Mouse (Mus musculus) gonadal fat pad, adult 2 months (tissue): ENCODE results near the gene Mnd1. TPM values are rescaled to one million over a fixed set of nuclear protein-coding genes. Genes with fewer than 3 reads are reported as not detected.

ENCODE experiments used
- DNase-seq: peaks from one replicate; pipeline ENCODE4 v3.0.0-alpha.2; 2012; ENCODE audit warnings: low read depth
- polyA plus RNA-seq: library from polyadenylated mRNA; depleted of rRNA; stranded (reverse); fragments of >200 nt; gene quantifications from 2 replicates; pipeline ENCODE4 v1.2.3, GENCODE M21; 2012; rRNA removed

Mnd1 gene
- polyA plus RNA-seq: 0.65 and 0.75 TPM in 2 replicates

DNA sequence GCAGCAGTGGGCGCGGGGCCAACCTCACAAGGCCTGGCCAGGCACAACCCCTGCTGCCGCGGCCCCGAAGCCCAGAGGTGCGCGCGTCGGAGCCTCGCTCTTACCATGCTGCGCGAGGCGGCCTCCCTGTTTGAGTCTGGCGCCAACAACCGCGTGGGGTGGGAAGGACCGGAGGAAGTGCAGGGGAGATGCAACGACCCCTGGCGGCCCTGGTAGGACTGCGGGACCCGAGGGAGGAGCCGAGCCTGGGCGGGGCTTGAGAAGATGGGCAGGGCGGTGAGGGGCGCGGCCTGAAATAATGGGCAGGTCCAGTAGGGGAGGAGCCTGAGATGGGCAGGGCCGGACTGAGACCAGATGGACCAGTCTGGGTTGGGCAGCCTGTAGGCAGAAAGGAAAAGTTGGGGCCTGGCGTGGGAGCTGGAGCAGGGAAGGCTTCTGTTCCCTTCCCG lies at the start of gene Mnd1:
Gene Mnd1, minus strand, starts transcription at position 229 of the 449 bp plus-strand sequence.
- peak; percentile 67 for DNase-seq

DNA sequence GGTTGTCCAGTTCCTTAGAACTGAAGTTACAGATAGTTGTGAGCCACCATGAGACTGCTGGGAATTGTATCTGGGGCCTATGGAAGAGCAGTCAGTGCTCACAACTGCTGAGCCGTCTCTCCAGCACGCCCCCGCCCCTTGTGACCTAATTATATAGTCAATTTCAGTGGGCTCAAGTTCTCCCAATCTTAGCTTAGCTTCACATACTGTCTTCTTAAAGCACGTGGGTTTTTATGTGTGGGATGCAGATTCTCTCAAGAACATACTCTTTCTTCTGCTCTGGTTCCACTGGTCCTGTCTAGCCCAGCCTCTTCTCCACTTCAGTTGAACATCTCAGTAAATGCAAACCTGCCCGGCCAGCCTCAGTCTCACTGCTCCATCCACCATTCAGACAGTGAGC lies 49.1 kb upstream of the Mnd1 start:
- no peak for DNase-seq

DNA sequence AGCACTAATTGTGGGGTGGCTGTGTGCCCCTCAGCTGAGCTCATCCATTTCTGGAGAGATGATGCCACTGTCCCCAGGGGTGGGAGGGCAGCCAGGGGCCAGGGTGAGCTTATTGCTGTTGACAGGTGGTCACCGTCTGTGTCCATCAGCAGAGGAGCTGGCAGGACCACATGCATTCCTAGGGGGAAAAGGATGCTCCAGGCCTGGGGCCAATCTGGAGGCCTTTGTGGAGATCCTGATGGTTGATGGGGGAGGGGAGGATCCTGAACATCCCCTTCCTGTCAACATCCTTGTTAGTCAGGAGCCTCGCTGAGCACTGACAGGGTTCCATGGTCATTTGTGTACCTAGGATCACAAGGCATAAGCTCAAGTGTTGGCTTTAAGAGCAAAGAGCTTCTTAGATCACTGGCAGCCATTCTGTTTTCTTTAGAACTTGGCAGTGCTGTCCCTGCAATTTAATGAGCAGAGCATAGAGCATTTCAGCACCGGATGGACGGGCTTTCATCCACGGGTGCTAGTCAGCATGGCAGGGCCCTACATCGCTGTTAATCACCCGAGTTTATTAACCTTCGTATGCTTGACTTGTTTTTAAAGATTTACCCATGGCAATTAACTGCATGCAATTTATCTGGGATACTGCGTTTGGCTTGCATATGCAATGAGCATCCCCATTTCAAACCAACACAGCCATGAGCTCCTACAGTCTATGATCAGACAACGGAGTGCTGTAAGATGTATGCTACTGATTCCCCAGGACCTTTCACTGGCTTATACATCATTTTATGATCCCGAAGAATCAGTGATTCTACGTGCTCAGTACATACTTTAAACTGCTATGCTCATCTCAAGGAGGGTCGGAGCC lies 45.2 kb upstream of the Mnd1 start:
- DNase-seq: no peak

DNA sequence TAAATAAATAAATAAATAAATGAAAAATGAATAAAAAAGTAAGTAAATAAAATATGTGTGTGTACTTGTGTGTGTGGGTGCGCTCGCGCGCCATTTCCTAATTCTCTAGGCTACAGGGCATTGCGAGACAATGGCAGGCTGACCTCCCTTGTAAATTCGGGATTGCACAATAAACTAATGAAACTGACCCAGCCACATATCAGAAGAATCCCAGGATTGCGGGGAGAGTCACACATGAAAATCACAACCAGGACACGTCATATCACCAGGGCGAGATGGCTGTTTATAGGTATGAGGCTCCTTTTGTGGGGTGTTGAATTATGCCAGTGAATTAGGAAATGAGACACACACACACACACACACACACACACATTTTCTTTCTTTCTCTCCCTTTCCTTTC lies 43.9 kb upstream of the Mnd1 start:
- no peak for DNase-seq

DNA sequence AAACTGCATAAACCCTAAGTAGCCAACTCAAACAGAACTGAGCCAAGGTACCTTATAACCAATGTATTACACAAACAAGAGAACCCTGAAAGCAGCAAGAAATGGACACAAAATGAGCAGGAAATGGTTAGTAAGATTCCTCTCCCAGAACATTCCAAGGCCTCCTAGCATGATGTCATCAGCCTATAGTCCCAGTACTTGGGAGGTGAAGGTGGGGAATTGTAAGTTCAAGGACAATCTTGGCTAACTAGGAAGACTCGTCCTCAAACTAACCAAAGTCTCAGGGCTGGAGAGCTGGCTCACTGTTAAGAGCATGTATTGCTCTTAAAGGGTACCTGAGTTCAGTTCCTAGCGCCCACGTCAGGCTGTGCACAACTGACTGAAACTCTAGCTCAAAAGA lies 42.6 kb upstream of the Mnd1 start:
- DNase-seq: no peak

DNA sequence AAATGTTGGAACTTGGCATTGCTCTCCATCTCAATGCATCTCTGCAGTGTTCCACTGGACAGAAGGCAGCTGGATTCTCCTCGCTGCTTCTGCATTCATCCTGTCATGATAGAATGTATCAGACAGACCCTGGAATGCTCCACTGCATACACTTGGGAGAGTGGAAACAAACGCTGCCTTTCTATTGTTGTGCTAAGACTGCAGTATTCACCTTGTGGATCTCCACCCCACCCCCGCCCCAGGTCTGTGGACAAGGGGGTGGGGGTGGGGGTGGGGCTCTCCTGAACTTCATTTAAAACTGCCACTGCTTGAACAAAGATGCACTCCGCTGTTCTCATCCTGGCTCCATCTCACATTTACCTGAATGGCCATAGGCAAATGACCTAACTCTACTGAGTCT lies 38.3 kb upstream of the Mnd1 start:
- DNase-seq: no peak

DNA sequence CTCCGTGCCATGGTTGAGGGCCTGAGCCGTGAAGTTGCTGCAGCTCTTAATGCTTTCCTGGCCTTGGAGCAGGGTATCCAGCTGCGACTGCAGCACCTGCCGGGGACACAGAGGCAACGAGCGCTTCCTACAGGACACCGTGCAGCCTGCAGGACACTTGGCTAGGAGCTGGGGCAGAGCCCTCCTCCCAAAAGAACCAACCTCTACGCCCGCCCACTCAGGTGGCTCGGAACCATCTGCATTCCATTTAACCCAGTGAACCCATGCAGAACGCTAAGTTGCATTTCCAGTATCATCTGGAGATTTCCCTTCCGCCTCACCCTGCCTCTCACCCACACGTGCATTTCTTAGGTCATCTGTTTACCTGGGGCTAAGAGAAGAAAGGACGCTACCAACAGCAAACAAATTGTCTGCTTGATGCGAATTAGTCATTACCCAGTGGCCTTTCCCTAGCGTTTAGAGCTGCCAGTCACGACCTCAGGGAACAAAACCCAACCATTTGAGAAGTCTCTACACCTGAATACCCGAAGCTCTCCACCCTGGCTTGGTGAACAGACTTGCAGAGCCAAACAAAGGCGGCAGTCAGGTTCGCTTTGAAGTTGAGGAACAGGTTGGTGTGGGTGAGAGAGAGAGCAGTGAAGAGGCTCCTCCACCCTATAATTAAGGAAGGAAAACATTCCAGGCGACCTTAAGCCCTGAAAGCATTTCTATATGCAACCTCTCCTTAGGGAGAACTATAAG lies 35.7 kb upstream of the Mnd1 start:
- DNase-seq: peak; percentile 81

DNA sequence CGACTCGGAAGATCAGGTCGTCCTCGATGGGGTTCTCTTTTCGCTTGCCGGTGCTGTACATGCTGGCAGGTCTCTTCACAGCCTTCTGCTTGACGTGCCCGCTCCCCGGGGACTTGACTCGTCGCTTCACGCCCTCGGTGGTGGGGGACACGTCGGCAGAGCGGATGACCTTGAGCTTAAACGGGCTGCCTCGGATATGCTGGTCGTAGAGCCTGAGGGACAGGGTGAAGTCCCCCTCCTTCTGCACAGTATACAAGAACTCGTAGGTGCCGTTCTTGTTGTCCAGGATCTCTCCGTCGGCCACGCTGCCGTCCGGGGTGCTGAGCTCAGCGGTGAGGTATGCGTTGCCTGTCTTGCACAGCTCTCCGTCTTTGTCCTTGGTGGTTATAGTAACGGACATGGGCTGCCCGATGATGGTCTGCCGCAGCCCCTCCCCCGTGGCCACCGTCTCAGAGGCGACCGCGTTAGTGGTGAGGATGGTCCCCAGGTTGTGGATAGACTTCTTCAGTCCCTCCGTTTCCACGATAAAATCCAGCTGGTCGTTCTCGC lies 35.0 kb upstream of the Mnd1 start:
- no peak for DNase-seq

DNA sequence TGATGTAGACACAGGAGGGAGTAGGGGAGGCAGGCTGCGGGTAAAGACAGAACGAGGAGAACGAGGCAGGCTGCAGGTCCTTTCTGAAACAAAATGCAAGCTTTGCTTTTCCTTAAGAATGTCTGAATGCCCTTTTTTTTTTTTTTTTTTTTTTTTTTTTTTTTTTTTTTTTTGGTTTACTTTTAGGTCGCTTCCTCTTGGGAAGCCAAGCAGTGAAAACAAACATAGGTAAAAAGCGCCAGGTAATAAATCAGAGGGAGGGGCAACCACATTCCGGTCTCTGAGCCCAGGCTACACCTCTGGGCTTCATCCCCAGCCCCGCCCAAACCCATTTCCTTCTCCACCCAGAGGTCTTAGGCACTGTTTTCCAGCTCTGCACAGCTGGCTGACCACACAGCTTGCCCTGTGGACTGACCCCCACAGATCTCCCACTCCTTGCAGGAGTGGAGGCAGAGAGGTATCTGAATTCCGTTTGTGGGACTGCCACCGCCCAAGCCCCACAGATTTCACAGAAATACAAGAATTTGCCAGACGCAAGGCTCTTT lies 34.1 kb upstream of the Mnd1 start:
- no peak for DNase-seq

DNA sequence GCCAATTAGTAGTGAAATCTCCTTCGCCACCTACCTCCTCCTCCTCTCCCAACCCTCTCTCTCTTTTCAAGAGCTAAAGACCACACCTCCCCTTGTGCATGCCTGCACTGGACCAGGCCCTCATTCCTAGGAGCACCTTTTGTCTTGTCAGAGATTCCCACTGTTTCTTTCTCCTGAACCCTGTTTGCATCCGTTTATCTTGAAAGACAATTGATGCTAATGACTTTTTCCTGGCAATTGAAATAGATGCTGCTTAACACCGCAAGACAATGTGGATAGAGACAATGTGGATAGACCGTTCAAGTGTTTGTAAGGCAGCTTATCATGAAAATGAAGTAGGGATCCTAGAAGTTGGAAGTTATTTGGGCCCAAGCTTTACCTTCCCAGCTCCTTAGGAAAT lies 26.1 kb upstream of the Mnd1 start:
- no peak for DNase-seq

DNA sequence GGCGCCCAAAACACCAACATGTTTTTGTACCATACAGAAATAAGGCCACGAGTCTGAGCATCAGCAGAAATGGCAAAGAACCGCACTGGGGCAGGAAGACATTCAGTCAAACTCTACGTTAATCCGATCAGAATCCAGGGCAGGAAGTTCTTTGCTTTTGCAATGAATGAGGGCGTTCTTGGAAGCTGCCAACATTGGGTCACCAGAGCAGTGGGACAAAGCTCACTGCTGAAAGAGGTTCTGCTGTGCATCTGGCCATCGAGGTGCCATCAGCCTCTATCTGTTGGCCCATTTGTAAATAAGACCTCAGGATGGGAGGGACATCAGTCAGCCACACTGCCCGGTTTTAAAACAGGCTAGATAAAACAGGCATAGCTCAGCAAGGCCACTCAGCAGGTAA lies 25.5 kb upstream of the Mnd1 start:
- DNase-seq: peak; percentile 50

DNA sequence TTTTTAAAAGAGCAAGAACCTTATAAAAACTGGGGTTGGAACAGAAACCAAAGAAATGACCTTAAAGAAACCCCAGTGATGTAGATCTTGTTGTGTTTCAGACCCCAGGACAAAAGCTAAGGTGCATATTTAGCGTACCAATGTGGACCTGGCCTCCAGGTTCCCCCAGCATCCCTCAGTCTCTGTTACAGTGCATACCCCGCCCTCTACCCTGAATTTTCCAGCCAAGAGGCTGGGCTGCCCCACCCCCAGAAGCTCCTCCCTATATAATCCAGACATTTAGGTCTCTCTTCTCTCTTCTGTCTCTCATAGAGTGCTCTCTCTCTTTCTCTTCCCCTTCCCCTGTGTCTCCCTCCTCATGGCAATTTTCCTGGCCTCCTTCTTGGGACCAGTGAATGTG lies 24.7 kb upstream of the Mnd1 start:
- no peak for DNase-seq

DNA sequence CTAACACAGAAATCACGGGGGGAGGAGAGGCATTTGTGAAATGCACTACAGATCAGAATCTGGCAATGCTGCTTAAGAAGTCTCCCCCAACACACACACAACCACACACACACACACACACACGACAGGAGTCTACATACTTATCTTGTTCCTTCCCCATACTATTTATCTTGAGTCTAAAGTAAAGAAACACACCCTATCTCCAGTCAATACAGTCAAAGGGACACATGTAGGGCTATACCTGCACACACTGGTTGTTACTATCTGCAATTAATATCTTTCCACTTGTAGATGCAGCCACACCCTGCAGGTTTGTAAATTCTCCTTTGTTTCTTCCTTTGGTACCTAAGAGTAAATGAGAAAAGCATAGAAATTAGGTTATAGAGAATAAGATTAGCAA lies 22.2 kb upstream of the Mnd1 start:
- no peak for DNase-seq

DNA sequence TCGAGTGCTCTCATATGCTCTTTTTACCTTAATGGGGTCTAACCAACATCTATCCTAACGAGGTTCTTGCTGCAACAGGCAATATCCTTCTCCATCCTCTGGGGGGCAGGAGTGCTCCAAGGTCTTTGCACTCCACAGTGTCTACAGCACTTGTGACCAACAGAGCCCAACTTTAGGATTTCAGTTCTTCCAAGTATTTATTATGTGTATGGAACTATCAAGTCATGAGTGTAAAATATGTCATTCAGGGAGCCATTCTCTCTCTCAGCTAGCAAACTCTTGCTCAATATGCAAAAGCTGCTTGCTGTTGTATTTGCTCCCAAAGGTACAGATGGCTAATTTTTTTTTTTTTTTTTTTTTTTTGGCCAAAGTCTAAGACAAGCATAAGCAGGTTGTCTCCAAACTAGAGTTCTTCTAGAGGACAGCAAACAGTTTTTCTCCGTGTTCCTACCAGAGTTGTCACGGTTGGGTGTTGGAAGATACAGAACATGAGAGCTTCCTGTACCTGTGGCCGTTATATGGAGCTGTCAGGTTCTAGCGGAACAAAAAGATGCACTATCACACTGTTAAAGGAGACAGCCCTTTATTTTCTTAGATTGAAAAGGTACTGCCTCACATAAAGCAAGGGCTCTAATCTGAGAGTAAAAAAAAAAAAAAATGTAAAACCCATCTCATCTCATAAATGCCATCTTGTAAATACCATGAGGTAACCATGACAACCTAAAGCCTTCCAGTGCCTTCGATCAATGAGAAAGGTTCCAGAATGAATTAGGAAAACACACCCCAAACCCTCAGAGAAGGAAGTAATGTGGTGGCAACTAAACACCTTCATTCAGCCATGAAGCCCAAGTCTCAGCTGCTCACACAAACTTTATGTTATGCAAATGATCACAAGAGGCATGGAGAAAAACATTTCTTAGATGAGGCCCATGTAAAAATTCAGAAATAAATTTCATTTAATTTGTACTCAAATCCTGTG lies 20.0 kb upstream of the Mnd1 start:
- no peak for DNase-seq

DNA sequence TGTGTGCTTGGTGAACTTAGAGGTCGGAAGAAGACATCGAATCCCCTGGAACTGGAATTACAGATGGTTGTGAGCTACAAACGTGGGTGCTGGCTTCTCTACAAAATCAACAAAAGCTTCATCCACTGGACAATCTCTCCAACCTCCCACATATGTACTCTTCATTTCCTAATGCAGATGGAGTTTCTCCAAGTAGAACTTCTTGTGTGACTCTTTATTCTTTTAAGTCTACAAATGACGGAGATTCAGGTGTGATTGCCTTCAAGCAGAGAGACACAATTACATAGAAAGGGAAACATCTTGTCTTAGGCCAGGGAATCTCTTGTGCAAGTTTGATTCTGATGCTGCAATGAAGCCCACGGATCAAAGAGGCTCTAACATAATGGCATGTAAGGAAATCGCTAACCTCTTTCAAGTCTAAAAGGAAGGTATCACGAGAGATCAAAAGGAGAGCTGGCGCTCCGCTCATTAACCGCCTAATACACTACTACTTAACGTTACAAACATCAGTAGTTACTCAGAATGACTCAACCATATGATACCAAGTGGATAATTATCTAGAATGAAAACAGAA lies 18.1 kb upstream of the Mnd1 start, which contains the start of gene Gm6525:
Gene Gm6525, plus strand, starts transcription at position 524 of the 574 bp plus-strand sequence.
- peak; percentile 98 for DNase-seq

DNA sequence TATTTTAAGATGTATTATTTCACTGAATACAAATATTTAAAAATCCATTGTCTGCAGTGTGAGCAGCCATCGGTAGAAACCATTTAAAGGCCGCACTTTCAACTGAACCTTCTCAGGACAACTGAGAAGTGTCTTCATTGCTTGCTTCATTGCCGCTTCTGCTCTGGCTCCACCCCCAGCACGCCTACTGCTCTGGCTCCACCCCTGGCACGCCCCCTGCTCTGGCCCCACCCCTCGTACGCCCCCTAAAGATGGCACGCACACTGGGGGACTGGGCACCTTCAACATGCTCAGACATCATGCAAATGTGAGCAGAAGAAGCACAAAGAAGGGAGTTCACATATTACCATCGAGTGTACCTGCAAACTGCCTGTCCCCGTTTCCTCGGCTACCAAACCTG lies 16.8 kb upstream of the Mnd1 start:
- no peak for DNase-seq

DNA sequence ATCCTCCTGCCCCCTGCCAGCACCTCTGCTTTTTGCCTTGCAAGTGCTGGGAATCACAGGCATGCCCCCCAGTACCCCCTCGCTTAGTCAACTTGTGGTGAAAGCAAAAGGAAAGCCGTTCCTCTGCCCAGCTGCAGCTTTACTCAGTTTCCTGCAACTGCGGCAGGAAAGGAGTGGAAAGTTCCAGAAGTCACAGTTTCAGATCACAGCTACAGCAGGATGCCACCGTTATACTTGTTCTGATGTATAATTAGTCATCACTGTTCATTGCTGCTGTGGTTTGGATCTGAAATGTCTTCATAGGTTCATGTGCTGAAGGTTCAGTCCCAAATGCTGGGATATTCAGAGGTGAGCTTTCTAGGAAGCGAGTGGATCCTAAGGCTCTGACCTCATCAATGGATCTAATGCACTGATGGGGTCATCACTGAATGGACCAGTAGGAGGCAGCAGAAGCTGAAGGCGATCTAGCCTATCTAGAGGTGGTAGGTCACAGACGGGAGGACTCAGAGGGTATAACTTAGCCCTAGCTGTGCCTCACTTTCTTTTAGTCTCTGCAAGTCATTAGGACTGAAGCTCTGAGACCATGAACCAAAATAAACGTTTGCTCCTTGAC lies 13.9 kb upstream of the Mnd1 start:
- DNase-seq: no peak

DNA sequence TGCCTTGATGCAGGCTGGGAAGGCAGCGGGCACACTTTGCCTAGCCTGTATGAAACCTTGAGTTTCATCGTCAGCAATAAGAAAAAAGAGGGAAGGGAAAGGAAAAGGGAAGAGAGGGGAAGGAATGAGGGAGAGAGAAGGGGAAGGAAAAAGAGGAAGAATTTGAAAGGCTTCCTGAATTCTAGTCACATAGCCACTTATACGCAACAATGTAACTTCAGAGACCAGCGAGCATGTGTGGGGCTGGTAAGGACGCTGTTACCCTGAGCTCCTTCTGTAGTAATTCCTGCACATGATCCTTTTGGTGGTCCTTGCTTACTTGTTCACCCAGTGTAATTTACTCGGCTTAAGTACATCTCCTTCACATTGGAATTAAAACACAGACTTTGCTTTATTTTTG lies 13.4 kb upstream of the Mnd1 start:
- DNase-seq: no peak

DNA sequence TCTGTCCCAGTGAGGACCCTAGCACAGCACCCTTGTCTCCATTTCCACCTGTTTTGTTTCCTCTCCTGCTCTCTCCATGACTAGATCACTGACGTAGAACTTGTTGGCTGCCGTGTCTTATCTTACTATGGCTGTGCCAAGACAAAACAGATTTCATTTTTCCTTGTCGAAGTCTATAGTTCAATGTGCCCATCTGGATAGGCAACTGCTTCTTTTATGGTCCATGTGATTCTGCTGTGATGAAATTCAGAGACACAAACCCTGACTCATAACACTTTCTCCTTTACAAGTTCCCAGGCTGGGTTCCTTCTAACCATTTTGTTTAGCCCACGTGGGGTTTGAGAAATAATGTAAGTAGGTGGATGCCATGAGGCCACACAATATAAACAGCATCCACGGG lies 10.5 kb upstream of the Mnd1 start:
- DNase-seq: no peak

DNA sequence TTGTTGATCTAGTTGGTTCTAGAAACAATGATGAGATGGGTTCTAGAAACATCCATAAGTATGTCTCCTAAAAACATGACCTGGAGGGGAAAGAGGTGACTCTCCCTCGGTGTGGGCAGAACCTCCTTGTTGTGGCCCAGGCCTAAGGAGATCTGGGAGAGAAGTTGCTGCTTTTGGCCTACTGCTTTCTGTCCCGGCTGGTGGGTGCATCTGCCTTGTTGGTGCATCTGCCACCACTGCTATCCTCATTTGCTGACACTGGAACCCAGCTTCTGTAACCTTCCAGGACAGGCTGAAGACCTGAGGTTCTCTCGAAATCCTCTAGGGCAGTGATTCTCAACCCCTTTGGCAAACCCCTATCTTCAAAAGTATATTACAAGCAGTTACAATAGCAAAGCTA lies 9.8 kb upstream of the Mnd1 start:
- DNase-seq: no peak
